In genomic region chr2:120386264-120386663, GRCm38 (mm10) we compare ENCODE assay signal across 28 mouse cellular contexts.
"Had no signal": no experiment of that assay in that cellular context is flagged by ENCODE, and none has a peak within 500 bp of the region (broad histone marks: within the 10 kb centered on the region; RNA-seq: fewer than 3 reads in every experiment).

No protein-coding gene starts in this region.

- ATAC-seq: forebrain, embryonic 13.5 days; forebrain, embryonic 14.5 days; forebrain, embryonic 15.5 days; forebrain, embryonic 16.5 days; forebrain, postnatal 0 days had no signal

- H3K9ac ChIP-seq: embryonic facial prominence, embryonic 12.5 days; embryonic facial prominence, embryonic 13.5 days; embryonic facial prominence, embryonic 15.5 days; forebrain, embryonic 12.5 days; forebrain, embryonic 13.5 days; forebrain, embryonic 15.5 days; forebrain, postnatal 0 days had no signal

- DNase-seq: cerebellum, adult 8-10 months; cerebellum, adult 9-10 months; cerebellum, adult 9-11 months; cerebellum, postnatal 10 days; cerebellum, postnatal 14 days; cerebellum, postnatal 25 days; cerebellum, postnatal 36 days; embryo, embryonic 11 days; forebrain, postnatal 0 days; gastrocnemius, postnatal 10 days; gastrocnemius, postnatal 14 days; gastrocnemius, postnatal 25 days; heart, adult 11 months; heart, adult 18-20 months; heart, adult 2 months had no signal

- H3K27me3 ChIP-seq: embryonic facial prominence, embryonic 12.5 days; embryonic facial prominence, embryonic 13.5 days; embryonic facial prominence, embryonic 15.5 days; forebrain, embryonic 12.5 days; forebrain, embryonic 13.5 days; forebrain, embryonic 15.5 days had no signal

- H3K27ac ChIP-seq: embryonic facial prominence, embryonic 10.5 days; embryonic facial prominence, embryonic 12.5 days; embryonic facial prominence, embryonic 13.5 days; embryonic facial prominence, embryonic 15.5 days; forebrain, embryonic 10.5 days; forebrain, embryonic 12.5 days; forebrain, embryonic 13.5 days; forebrain, embryonic 15.5 days; heart, adult 2 months; heart, embryonic 10.5 days had no signal

- H3K4me2 ChIP-seq: embryonic facial prominence, embryonic 12.5 days; embryonic facial prominence, embryonic 13.5 days; embryonic facial prominence, embryonic 15.5 days; forebrain, embryonic 12.5 days; forebrain, embryonic 13.5 days; forebrain, embryonic 15.5 days; heart, embryonic 11.5 days had no signal

- H3K4me3 ChIP-seq: embryonic facial prominence, embryonic 10.5 days; embryonic facial prominence, embryonic 12.5 days; embryonic facial prominence, embryonic 13.5 days; embryonic facial prominence, embryonic 15.5 days; erythroblast, embryonic 14.5 days; forebrain, embryonic 10.5 days; forebrain, embryonic 12.5 days; forebrain, embryonic 13.5 days; forebrain, embryonic 15.5 days; heart, adult 2 months; heart, embryonic 10.5 days had no signal

- H3K9me3 ChIP-seq: embryonic facial prominence, embryonic 10.5 days; embryonic facial prominence, embryonic 12.5 days; embryonic facial prominence, embryonic 13.5 days; embryonic facial prominence, embryonic 15.5 days; forebrain, embryonic 10.5 days; forebrain, embryonic 12.5 days; forebrain, embryonic 13.5 days; forebrain, embryonic 15.5 days; heart, embryonic 10.5 days had no signal

- H3K4me1 ChIP-seq: embryonic facial prominence, embryonic 10.5 days; embryonic facial prominence, embryonic 12.5 days; embryonic facial prominence, embryonic 13.5 days; embryonic facial prominence, embryonic 15.5 days; forebrain, embryonic 10.5 days; forebrain, embryonic 12.5 days; forebrain, embryonic 13.5 days; forebrain, embryonic 15.5 days; heart, embryonic 10.5 days had no signal
